Comparison of ENCODE assay signal across 9 mouse cellular contexts in genomic region chrX:75155576-75156243, GRCm38 (mm10). TPM values are rescaled to one million over a fixed set of nuclear protein-coding genes. Genes with fewer than 3 reads are reported as not detected.
DNase-seq lines count a peak whose midpoint lies in the region; ATAC-seq and TF ChIP-seq lines count a peak whose summit lies in the region.
"Had no signal": no experiment of that assay in that cellular context is flagged by ENCODE, and none has a peak within 500 bp of the region (broad histone marks: within the 10 kb centered on the region; RNA-seq: fewer than 3 reads in every experiment).

No protein-coding gene starts in this region.

- WGBS in heart, embryonic 15.5 days, result 15% methylated on average over 31 of the region's 49 CpGs
- 28% methylated on average over 23 of the region's 49 CpGs for WGBS in kidney, embryonic 16.5 days

- H3K9ac ChIP-seq in heart, embryonic 15.5 days, result 0 out of 2 replicates have a peak overlapping the region, but pooled peaks have one; percentile 38
- peak overlapping the region; percentile 62 for H3K9ac ChIP-seq in kidney, embryonic 16.5 days (replicated peaks; ENCODE audit: low read length)

- H3K36me3 ChIP-seq in G1E (replicated peaks), result no peaks in the 10 kb centered on the region
- no peaks in the 10 kb centered on the region for H3K36me3 ChIP-seq in heart, embryonic 15.5 days
- H3K36me3 ChIP-seq in kidney, embryonic 16.5 days (ENCODE audit: insufficient read depth, low read length), result no peaks in the 10 kb centered on the region

- ATAC-seq in G1E (ENCODE audit: extremely low read depth, insufficient number of reproducible peaks, low FRiP score, poor library complexity, severe bottlenecking), result peak; percentile 40; the same call in 1 of the 2 replicates
- ATAC-seq in erythroid progenitor cell, adult 5-6 weeks (replicated peaks; ENCODE audit: low FRiP score, poor library complexity, severe bottlenecking), result peak; percentile 93
- peak; percentile 70 for ATAC-seq in heart, embryonic 15.5 days (replicated peaks; ENCODE audit: insufficient number of reproducible peaks, insufficient read depth, low FRiP score, low read depth)
- peak; percentile 94 for ATAC-seq in kidney, embryonic 16.5 days (ENCODE audit: low FRiP score, low TSS enrichment)

- H3K4me1 ChIP-seq in G1E (ENCODE audit: insufficient read depth, low read depth, low read length), result no peaks in the 10 kb centered on the region; the same call in 1 of the 2 replicates
- H3K4me1 ChIP-seq in heart, embryonic 15.5 days (replicated peaks), result no peaks in the 10 kb centered on the region
- no peaks in the 10 kb centered on the region for H3K4me1 ChIP-seq in kidney, embryonic 16.5 days (ENCODE audit: insufficient read depth, low read length)

- no peak for TF ChIP-seq CTCF in G1E (IDR thresholded peaks at IDR 0.05; ENCODE audit: low read depth, low read length)

- peak; percentile 25 for DNase-seq in G1E (ENCODE audit: low spot score)
- peak; percentile 49 for DNase-seq in adrenal gland, postnatal 25 days
- DNase-seq in lung, postnatal 14 days, result peak; percentile 19
- DNase-seq in right cerebral cortex, postnatal 4 days, result peak; percentile 3
- DNase-seq in frontal cortex, postnatal 14 days (ENCODE audit: low spot score in 2 of 2), result no peak

- no peak overlapping the region for H3K27ac ChIP-seq in heart, embryonic 15.5 days
- no peak overlapping the region for H3K27ac ChIP-seq in kidney, embryonic 16.5 days (ENCODE audit: low read length)

- peak overlapping the region; percentile 61; the same call in 1 of the 2 replicates for H3K4me3 ChIP-seq in G1E (ENCODE audit: low read depth, low read length)
- H3K4me3 ChIP-seq in heart, embryonic 15.5 days, result peak overlapping the region; percentile 51
- H3K4me3 ChIP-seq in kidney, embryonic 16.5 days (ENCODE audit: low read length), result peak overlapping the region; percentile 44

- H3K9me3 ChIP-seq in G1E (replicated peaks), result no peaks in the 10 kb centered on the region
- no peaks in the 10 kb centered on the region for H3K9me3 ChIP-seq in heart, embryonic 15.5 days (replicated peaks)
- H3K9me3 ChIP-seq in kidney, embryonic 16.5 days (ENCODE audit: low read length), result no peaks in the 10 kb centered on the region

- H3K27me3 ChIP-seq in G1E (ENCODE audit: insufficient read depth, low read length), result no peaks in the 10 kb centered on the region
- no peaks in the 10 kb centered on the region for H3K27me3 ChIP-seq in heart, embryonic 15.5 days
- no peaks in the 10 kb centered on the region for H3K27me3 ChIP-seq in kidney, embryonic 16.5 days (ENCODE audit: insufficient read depth, low read length)

- H3K4me2 ChIP-seq in heart, embryonic 15.5 days, result peak overlapping the region; percentile 71
- peak overlapping the region; percentile 57 for H3K4me2 ChIP-seq in kidney, embryonic 16.5 days (replicated peaks; ENCODE audit: low read depth, low read length)

RNA-seq across cellular contexts. Expression of gene Smim9, which starts 7.9 kb away (rescaled TPM):
- total RNA-seq in G1E (2014; fragmentation: Nextera tagmentation) (not detected in 2 replicates), G1E (2017) (not detected in 2 replicates)
- polyA plus RNA-seq in G1E (2012), result not detected in 2 replicates
- not detected in 2 replicates for total RNA-seq in adrenal gland, postnatal 25 days (2021)
- total RNA-seq in erythroid progenitor cell, adult 5-6 weeks (2015; ENCODE audit: low replicate concordance), result not detected in 2 replicates
- not detected in 2 replicates for total RNA-seq in erythroid progenitor cell, adult 5-6 weeks (2017; ENCODE audit: low replicate concordance)
- not detected in 2 replicates for polyA plus RNA-seq in heart, embryonic 15.5 days (2015; fragmentation: Nextera tagmentation; extraction: Ambion mirVana)
- not detected in 2 replicates for polyA plus RNA-seq in kidney, embryonic 16.5 days (2015; fragmentation: Nextera tagmentation; extraction: Ambion mirVana)
- polyA plus RNA-seq: gonadal fat pad, adult 2 months had no signal

RNA-seq across cellular contexts. Expression of gene Mpp1, which starts 24.9 kb away (rescaled TPM):
- total RNA-seq in G1E (2014; fragmentation: Nextera tagmentation) (57.8 and 64.9 TPM in 2 replicates), G1E (2017) (39.9 and 45.1 TPM in 2 replicates)
- polyA plus RNA-seq in G1E (2012), result 2.9 and 3.7 TPM in 2 replicates
- 29.0 and 40.7 TPM in 2 replicates for total RNA-seq in adrenal gland, postnatal 25 days (2021)
- 160 and 233 TPM in 2 replicates for total RNA-seq in erythroid progenitor cell, adult 5-6 weeks (2015; ENCODE audit: low replicate concordance)
- total RNA-seq in erythroid progenitor cell, adult 5-6 weeks (2017; ENCODE audit: low replicate concordance), result 150 and 345 TPM in 2 replicates
- 37.8 and 54.9 TPM in 2 replicates for polyA plus RNA-seq in heart, embryonic 15.5 days (2015; fragmentation: Nextera tagmentation; extraction: Ambion mirVana)
- polyA plus RNA-seq in kidney, embryonic 16.5 days (2015; fragmentation: Nextera tagmentation; extraction: Ambion mirVana), result 56.7 and 68.8 TPM in 2 replicates

Comparison
In these comparisons a context has a peak if more than half of its experiments do, and no peak if none do; other contexts are left out.
1. ATAC-seq: peak in every context shown above with its lines; median percentile 94 in kidney, embryonic 16.5 days; 93 in erythroid progenitor cell, adult 5-6 weeks; 70 in heart, embryonic 15.5 days; 40 in G1E.
2. DNase-seq: peak in G1E (single experiment), adrenal gland, postnatal 25 days (single experiment), lung, postnatal 14 days (single experiment) and right cerebral cortex, postnatal 4 days (single experiment); none in frontal cortex, postnatal 14 days (0 of 2).
3. Peak in every context shown above with its lines, with median percentiles within 50 percentile points of each other: H3K4me3 ChIP-seq.